Mouse (Mus musculus) CD4-positive, CD25-positive, alpha-beta regulatory T cell, adult 2 months (primary cell): ENCODE measurements at regions not wholly inside any gene's neighbourhood (a gene's known extent, or its start where the extent isn't known, plus 50 kb on each side); places are given as distances from the start of the nearest gene placed in this dataset.

Experiments used
- DNase-seq: peaks from one replicate; pipeline ENCODE4 v3.0.0-alpha.2; 2012; ENCODE audit warnings: low read depth, low spot score

GRCm38 (mm10) chr14:16901534-16902147 is 82.7 kb upstream of the Rarb start:
- no peak for DNase-seq

GRCm38 (mm10) chr14:16897747-16898544 is 79.0 kb upstream of the Rarb start:
- no peak for DNase-seq

- no peak for DNase-seq
These were observed 78.0 kb upstream of the Rarb start for GRCm38 (mm10) chr14:16896974-16897373.

GRCm38 (mm10) chr14:16881249-16881648 is 62.3 kb upstream of the Rarb start:
- DNase-seq = no peak

GRCm38 (mm10) chr14:16869221-16869620 is 50.3 kb upstream of the Rarb start:
- DNase-seq = no peak
